Mouse (Mus musculus) megakaryocyte, embryonic 14.5 days (primary cell): ENCODE results near the gene Nkd1.

Experiments used
- FLI1 ChIP-seq: IDR thresholded peaks from 2 replicates; pipeline ENCODE4 v1.6.1; 2012; ENCODE audit warnings: low read length, inconsistent platforms, mixed read lengths
- GATA1 ChIP-seq: IDR thresholded peaks from 3 replicates; pipeline ENCODE4 v1.6.1; 2012; ENCODE audit warnings: mixed read lengths, low read length, inconsistent platforms, borderline replicate concordance

GRCm38 (mm10) chr8:88568211-88568610 lies 47.1 kb downstream of the Nkd1 start:
- no peak for TF ChIP-seq GATA1
- TF ChIP-seq FLI1, result no peak
